Mouse (Mus musculus) heart, embryonic 10.5 days (tissue): ENCODE measurements at regions not wholly inside any gene's neighbourhood (a gene's known extent, or its start where the extent isn't known, plus 50 kb on each side); places are given as distances from the start of the nearest gene placed in this dataset.

Experiments used
- DNase-seq: peaks from one replicate; pipeline ENCODE4 v3.0.0-alpha.2; 2017; ENCODE audit warnings: low spot score
- H3K27ac ChIP-seq: fragments of 300-500 bp; sonication (generic); 2 replicates; pipeline ENCODE4 v1.5.1; 2016; ENCODE audit warnings: mild to moderate bottlenecking
- H3K27me3 ChIP-seq: fragments of 300-500 bp; sonication (generic); 2 replicates; pipeline ENCODE4 v1.6.1; 2016; ENCODE audit warnings: mild to moderate bottlenecking; ENCODE audit not compliant: poor library complexity, insufficient read depth, severe bottlenecking
- H3K36me3 ChIP-seq: fragments of 300-500 bp; sonication (generic); 2 replicates; pipeline ENCODE4 v1.6.1; 2016; ENCODE audit warnings: mild to moderate bottlenecking, moderate library complexity
- H3K4me1 ChIP-seq: fragments of 300-500 bp; sonication (generic); 2 replicates; pipeline ENCODE4 v1.6.1; 2016; ENCODE audit warnings: mild to moderate bottlenecking
- H3K4me3 ChIP-seq: fragments of 300-500 bp; sonication (generic); 2 replicates; pipeline ENCODE4 v1.5.1; 2016; ENCODE audit warnings: mild to moderate bottlenecking, moderate library complexity
- H3K9me3 ChIP-seq: fragments of 300-500 bp; sonication (generic); 2 replicates; pipeline ENCODE4 v1.6.1; 2016; ENCODE audit warnings: mild to moderate bottlenecking, moderate library complexity
- WGBS: fragments of 180-500 bp; shearing (Covaris S2); methylation state at CpG from one replicate; pipeline ENCODE4 v1.1.7; 2016; 5-methylcytosine and 5-hydroxymethylcytosine counted together

- H3K4me3 ChIP-seq, result no peak overlapping the region
- DNase-seq, result no peak
- no peaks in the 10 kb centered on the region for H3K36me3 ChIP-seq
- WGBS, result 84% methylated on average over 4 of the region's 4 CpGs
- H3K4me1 ChIP-seq, result no peaks in the 10 kb centered on the region
- no peaks in the 10 kb centered on the region for H3K9me3 ChIP-seq
- H3K27ac ChIP-seq, result no peak overlapping the region
- H3K27me3 ChIP-seq, result no peaks in the 10 kb centered on the region
Observed at GRCm38 (mm10) chr6:103320550-103320949, 189.8 kb upstream of the Chl1 start.

- Histone ChIP-seq H3K27ac (no peak overlapping the region), H3K36me3 (no peaks in the 10 kb centered on the region), H3K27me3 (no peaks in the 10 kb centered on the region), H3K9me3 (no peaks in the 10 kb centered on the region), H3K4me3 (no peak overlapping the region), H3K4me1 (no peaks in the 10 kb centered on the region)
- DNase-seq, result no peak
- 86% methylated on average over 2 of the region's 2 CpGs for WGBS
Observed at GRCm38 (mm10) chr6:103321058-103321457, 189.3 kb upstream of the Chl1 start.

GRCm38 (mm10) chr6:103322442-103322841 is 187.9 kb upstream of the Chl1 start:
- Histone ChIP-seq H3K9me3 (no peaks in the 10 kb centered on the region), H3K27ac (no peak overlapping the region), H3K4me3 (no peak overlapping the region), H3K27me3 (no peaks in the 10 kb centered on the region), H3K4me1 (no peaks in the 10 kb centered on the region), H3K36me3 (no peaks in the 10 kb centered on the region)
- DNase-seq, result no peak

- Histone ChIP-seq H3K4me1 (no peaks in the 10 kb centered on the region), H3K4me3 (no peak overlapping the region), H3K9me3 (no peaks in the 10 kb centered on the region), H3K36me3 (no peaks in the 10 kb centered on the region), H3K27me3 (no peaks in the 10 kb centered on the region), H3K27ac (no peak overlapping the region)
- no peak for DNase-seq
Observed at GRCm38 (mm10) chr6:103335683-103336082, 174.7 kb upstream of the Chl1 start.

- WGBS, result 76% methylated on average over 7 of the region's 7 CpGs
- H3K36me3 ChIP-seq, result no peaks in the 10 kb centered on the region
- no peaks in the 10 kb centered on the region for H3K9me3 ChIP-seq
- H3K4me3 ChIP-seq, result no peak overlapping the region
- H3K4me1 ChIP-seq, result no peaks in the 10 kb centered on the region
- no peak overlapping the region for H3K27ac ChIP-seq
- no peaks in the 10 kb centered on the region for H3K27me3 ChIP-seq
- DNase-seq, result no peak
Observed at GRCm38 (mm10) chr6:103339961-103340732, 170.2 kb upstream of the Chl1 start.

GRCm38 (mm10) chr6:103343515-103343914 is 166.9 kb upstream of the Chl1 start:
- Histone ChIP-seq H3K27ac (no peak overlapping the region), H3K4me1 (no peaks in the 10 kb centered on the region), H3K36me3 (no peaks in the 10 kb centered on the region), H3K4me3 (no peak overlapping the region), H3K9me3 (no peaks in the 10 kb centered on the region), H3K27me3 (no peaks in the 10 kb centered on the region)
- 78% methylated on average over 5 of the region's 5 CpGs for WGBS
- no peak for DNase-seq

GRCm38 (mm10) chr6:103344413-103344812 is 166.0 kb upstream of the Chl1 start:
- Histone ChIP-seq H3K27me3 (no peaks in the 10 kb centered on the region), H3K4me3 (no peak overlapping the region), H3K9me3 (no peaks in the 10 kb centered on the region), H3K27ac (no peak overlapping the region), H3K36me3 (no peaks in the 10 kb centered on the region), H3K4me1 (no peaks in the 10 kb centered on the region)
- WGBS, result 83% methylated on average over 2 of the region's 2 CpGs
- DNase-seq, result no peak

GRCm38 (mm10) chr6:103345195-103345594 is 165.2 kb upstream of the Chl1 start:
- no peaks in the 10 kb centered on the region for H3K4me1 ChIP-seq
- no peak for DNase-seq
- no peaks in the 10 kb centered on the region for H3K27me3 ChIP-seq
- H3K4me3 ChIP-seq, result no peak overlapping the region
- no peak overlapping the region for H3K27ac ChIP-seq
- H3K36me3 ChIP-seq, result no peaks in the 10 kb centered on the region
- WGBS, result 78% methylated on average over 3 of the region's 3 CpGs
- H3K9me3 ChIP-seq, result no peaks in the 10 kb centered on the region

- H3K4me3 ChIP-seq, result no peak overlapping the region
- no peaks in the 10 kb centered on the region for H3K27me3 ChIP-seq
Observed at GRCm38 (mm10) chr6:103352405-103353124, 157.8 kb upstream of the Chl1 start.

GRCm38 (mm10) chr6:103353346-103353745 is 157.0 kb upstream of the Chl1 start:
- H3K27me3 ChIP-seq, result no peaks in the 10 kb centered on the region
- H3K9me3 ChIP-seq, result no peaks in the 10 kb centered on the region
- H3K4me1 ChIP-seq, result no peaks in the 10 kb centered on the region
- no peak overlapping the region for H3K27ac ChIP-seq
- DNase-seq, result no peak
- no peaks in the 10 kb centered on the region for H3K36me3 ChIP-seq
- no peak overlapping the region for H3K4me3 ChIP-seq
- WGBS, result 85% methylated on average over 1 of the region's 1 CpGs

More at GRCm38 (mm10) chr6:103352405-103353124, 157.8 kb upstream of the Chl1 start:
- DNase-seq, result no peak
- no peaks in the 10 kb centered on the region for H3K4me1 ChIP-seq
- WGBS, result 76% methylated on average over 3 of the region's 3 CpGs
- no peak overlapping the region for H3K27ac ChIP-seq
- no peaks in the 10 kb centered on the region for H3K36me3 ChIP-seq
- H3K9me3 ChIP-seq, result no peaks in the 10 kb centered on the region

GRCm38 (mm10) chr6:103366782-103367491 is 143.4 kb upstream of the Chl1 start:
- H3K4me3 ChIP-seq, result no peak overlapping the region
- no peak for DNase-seq
- H3K36me3 ChIP-seq, result no peaks in the 10 kb centered on the region
- WGBS, result 75% methylated on average over 2 of the region's 2 CpGs
- H3K27ac ChIP-seq, result no peak overlapping the region
- H3K9me3 ChIP-seq, result no peaks in the 10 kb centered on the region
- H3K27me3 ChIP-seq, result no peaks in the 10 kb centered on the region
- H3K4me1 ChIP-seq, result no peaks in the 10 kb centered on the region

GRCm38 (mm10) chr6:103374956-103375355 is 135.4 kb upstream of the Chl1 start:
- 85% methylated on average over 7 of the region's 7 CpGs for WGBS
- no peaks in the 10 kb centered on the region for H3K27me3 ChIP-seq
- no peak overlapping the region for H3K4me3 ChIP-seq
- no peak overlapping the region for H3K27ac ChIP-seq
- H3K4me1 ChIP-seq, result no peaks in the 10 kb centered on the region
- DNase-seq, result no peak
- no peaks in the 10 kb centered on the region for H3K9me3 ChIP-seq
- no peaks in the 10 kb centered on the region for H3K36me3 ChIP-seq

GRCm38 (mm10) chr6:103377277-103377676 is 133.1 kb upstream of the Chl1 start:
- WGBS, result 74% methylated on average over 1 of the region's 1 CpGs
- H3K27me3 ChIP-seq, result no peaks in the 10 kb centered on the region
- H3K4me1 ChIP-seq, result no peaks in the 10 kb centered on the region
- no peak overlapping the region for H3K27ac ChIP-seq
- H3K4me3 ChIP-seq, result no peak overlapping the region
- H3K36me3 ChIP-seq, result no peaks in the 10 kb centered on the region
- DNase-seq, result no peak
- H3K9me3 ChIP-seq, result no peaks in the 10 kb centered on the region
